Mouse (Mus musculus) heart, embryonic 12.5 days (tissue): ENCODE measurements around the gene Tmem265. TPM values are rescaled to one million over a fixed set of nuclear protein-coding genes. Genes with fewer than 3 reads are reported as not detected.

Experiments used
- ATAC-seq: fragments of 200-750 bp; cut with Nextera tagmentation; 2 replicates; pipeline ENCODE4 v1.8.0; 2017; ENCODE audit warnings: moderate TSS enrichment, moderate library complexity; ENCODE audit not compliant: insufficient number of reproducible peaks, low FRiP score
- H3K27ac ChIP-seq: fragments of 300-500 bp; sonication (generic); 2 replicates; pipeline ENCODE4 v1.5.1; 2016; ENCODE audit warnings: mild to moderate bottlenecking, moderate library complexity; ENCODE audit not compliant: poor library complexity, severe bottlenecking
- H3K27me3 ChIP-seq: fragments of 300-500 bp; sonication (generic); replicated peaks from 2 replicates; pipeline ENCODE4 v1.6.1; 2016; ENCODE audit warnings: mild to moderate bottlenecking, moderate library complexity
- H3K36me3 ChIP-seq: fragments of 300-500 bp; sonication (generic); 2 replicates; pipeline ENCODE4 v1.6.1; 2016; ENCODE audit warnings: mild to moderate bottlenecking, moderate library complexity
- H3K4me1 ChIP-seq: fragments of 300-500 bp; sonication (generic); replicated peaks from 2 replicates; pipeline ENCODE4 v1.6.1; 2016; ENCODE audit warnings: mild to moderate bottlenecking
- H3K4me2 ChIP-seq: fragments of 300-500 bp; sonication (generic); 2 replicates; pipeline ENCODE4 v1.6.1; 2016; ENCODE audit warnings: mild to moderate bottlenecking, moderate library complexity
- H3K4me3 ChIP-seq: fragments of 300-500 bp; sonication (generic); 2 replicates; pipeline ENCODE4 v1.5.1; 2016; ENCODE audit warnings: mild to moderate bottlenecking
- H3K9ac ChIP-seq: fragments of 300-500 bp; sonication (generic); 2 replicates; pipeline ENCODE4 v1.6.1; 2016; ENCODE audit warnings: mild to moderate bottlenecking, moderate library complexity
- H3K9me3 ChIP-seq: fragments of 300-500 bp; sonication (generic); replicated peaks from 2 replicates; pipeline ENCODE4 v1.6.1; 2016; ENCODE audit warnings: mild to moderate bottlenecking, moderate library complexity
- WGBS: fragments of 180-500 bp; shearing (Covaris S2); methylation state at CpG from one replicate; pipeline ENCODE4 v1.1.7; 2016; 5-methylcytosine and 5-hydroxymethylcytosine counted together
- polyA plus RNA-seq: library from polyadenylated mRNA; unstranded; fragments of >200 nt; fragmentation: Nextera tagmentation; extraction: Ambion mirVana; gene quantifications from 2 replicates; pipeline ENCODE4 v1.2.1, GENCODE M21; 2016

The Tmem265 gene
- polyA plus RNA-seq, 1 experiment from 2014 or later, result 3.1 TPM

DNA sequence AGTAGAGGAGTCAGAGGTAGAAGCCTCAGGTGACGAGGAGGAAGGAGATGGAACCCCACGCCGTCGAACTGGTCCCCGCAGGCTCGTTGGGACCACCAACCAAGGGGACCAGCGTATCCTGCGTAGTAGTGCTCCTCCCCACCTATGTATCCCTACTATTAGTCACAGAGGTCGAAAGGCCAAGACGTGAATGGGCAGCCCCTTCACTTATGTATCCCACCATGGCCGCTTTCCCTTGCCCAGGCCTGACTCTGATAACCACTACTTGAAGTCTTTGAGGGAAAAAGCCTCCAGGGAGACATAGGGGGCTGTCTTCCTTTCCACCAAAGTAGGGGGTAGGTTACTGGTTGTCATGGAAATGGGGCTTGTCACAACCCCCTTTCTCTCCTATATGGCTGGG lies 610 bp upstream of the Tmem265 start:
- Histone ChIP-seq H3K36me3 (peaks cover 82% of the 10 kb centered on the region), H3K9me3 (no peaks in the 10 kb centered on the region), H3K27me3 (no peaks in the 10 kb centered on the region), H3K4me1 (peaks cover 10% of the 10 kb centered on the region), H3K27ac (no peak overlapping the region), H3K4me2 (no peak overlapping the region), H3K4me3 (no peak overlapping the region), H3K9ac (no peak overlapping the region)
- 0 out of 2 replicates have a peak, but pooled peaks have one; percentile 16 for ATAC-seq
- 95% methylated on average over 11 of the region's 11 CpGs for WGBS

DNA sequence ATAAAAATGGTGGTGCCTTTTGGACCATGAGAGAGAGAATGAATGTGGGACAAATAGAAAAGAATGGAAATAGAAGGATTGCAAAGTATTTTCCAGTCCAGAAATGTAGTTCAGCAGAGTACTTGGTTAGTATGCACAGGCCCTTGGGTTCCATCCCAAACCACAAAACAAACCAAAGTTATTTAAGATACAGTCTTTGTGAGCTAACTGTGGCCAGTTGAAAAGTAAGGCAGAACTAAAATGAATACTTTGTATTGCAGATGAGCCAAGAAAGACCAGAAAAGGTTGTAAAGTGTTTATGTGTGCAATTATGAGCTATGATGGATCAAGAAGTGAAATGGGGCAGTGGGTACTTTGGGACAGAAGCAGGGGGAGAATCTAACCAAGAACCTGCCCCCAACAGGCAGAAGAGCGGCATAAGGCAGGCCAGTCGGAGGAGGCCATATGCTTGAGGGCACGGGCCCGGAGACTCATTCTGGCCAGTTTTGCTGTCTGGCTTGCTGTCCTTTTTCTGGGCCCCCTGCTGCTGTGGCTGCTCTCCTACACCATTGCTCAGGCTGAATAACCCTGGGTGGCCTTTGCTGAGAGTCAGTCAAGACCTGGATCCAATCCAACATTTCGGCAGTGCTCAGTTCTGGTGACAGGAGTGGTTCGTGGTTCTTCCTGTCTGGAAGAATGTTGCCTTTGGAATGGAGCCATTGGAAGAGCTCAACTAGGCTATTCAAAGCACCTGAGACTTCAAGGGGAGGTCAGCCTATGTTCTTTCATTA lies 3.4 kb downstream of the Tmem265 start:
- 0 out of 2 replicates have a peak, but pooled peaks have one; percentile 36 for ATAC-seq
- peaks cover 10% of the 10 kb centered on the region for H3K4me1 ChIP-seq
- H3K9ac ChIP-seq, result no peak overlapping the region
- H3K9me3 ChIP-seq, result no peaks in the 10 kb centered on the region
- H3K36me3 ChIP-seq, result peaks cover 62% of the 10 kb centered on the region
- H3K4me2 ChIP-seq, result no peak overlapping the region
- H3K27me3 ChIP-seq, result no peaks in the 10 kb centered on the region
- H3K4me3 ChIP-seq, result no peak overlapping the region
- H3K27ac ChIP-seq, result peak overlapping the region; percentile 54; the same call in 1 of the 2 replicates
- WGBS, result 63% methylated on average over 6 of the region's 6 CpGs

GRCm38 (mm10) chr7:127572895-127573471 lies 11.8 kb downstream of the Tmem265 start, which contains the start of gene Phkg2:
Phkg2 (plus strand) TSS chr7:127573340.
- no peaks in the 10 kb centered on the region for H3K27me3 ChIP-seq
- H3K9me3 ChIP-seq, result no peaks in the 10 kb centered on the region
- H3K9ac ChIP-seq, result peak within 1 kb of the TSS; percentile 94
- peaks cover 19% of the 10 kb centered on the region for H3K4me1 ChIP-seq
- H3K27ac ChIP-seq, result peak within 1 kb of the TSS; percentile 78
- peak within 1 kb of the TSS; percentile 98 for H3K4me2 ChIP-seq
- peak within 1 kb of the TSS; percentile 94 for H3K4me3 ChIP-seq
- peaks cover 17% of the 10 kb centered on the region for H3K36me3 ChIP-seq
- WGBS, result 1% methylated on average over 17 of the region's 17 CpGs
- ATAC-seq, result peak; percentile 98

DNA sequence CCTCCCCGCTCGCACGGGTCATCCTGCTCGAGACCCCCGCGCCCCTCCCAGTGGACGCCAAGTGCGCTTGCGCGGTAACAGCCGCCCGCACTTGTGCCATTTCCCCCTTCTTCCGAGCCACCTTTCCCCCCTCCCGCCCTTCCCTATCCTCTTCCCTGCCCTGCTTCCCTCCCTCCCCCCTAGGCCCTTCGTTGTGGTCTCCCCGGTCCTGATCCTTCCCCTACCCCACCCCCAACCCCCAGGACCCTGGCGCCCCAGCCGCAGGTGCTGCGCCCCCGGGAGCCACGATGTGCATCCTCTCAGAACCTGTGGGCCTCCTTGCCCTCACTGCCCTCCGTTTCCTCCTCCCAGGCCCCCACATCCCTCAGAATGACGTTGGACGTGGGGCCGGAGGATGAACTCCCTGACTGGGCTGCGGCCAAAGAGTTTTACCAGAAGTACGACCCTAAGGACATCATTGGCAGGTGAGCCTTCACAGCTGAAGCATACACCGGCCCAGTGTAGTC lies 12.4 kb downstream of the Tmem265 start:
- Histone ChIP-seq H3K4me3 (peak overlapping the region; percentile 94), H3K4me1 (peaks cover 19% of the 10 kb centered on the region), H3K9me3 (no peaks in the 10 kb centered on the region), H3K9ac (peak overlapping the region; percentile 94), H3K27me3 (no peaks in the 10 kb centered on the region), H3K27ac (peak overlapping the region; percentile 69), H3K4me2 (peak overlapping the region; percentile 98), H3K36me3 (peaks cover 22% of the 10 kb centered on the region)
- WGBS, result under 1% methylated on average over 27 of the region's 28 CpGs
- peak; percentile 73; the same call in 1 of the 2 replicates for ATAC-seq

GRCm38 (mm10) chr7:127574115-127574514 lies 12.9 kb downstream of the Tmem265 start:
- Histone ChIP-seq H3K27me3 (no peaks in the 10 kb centered on the region), H3K27ac (peak overlapping the region; percentile 69; the same call in 1 of the 2 replicates)

DNA sequence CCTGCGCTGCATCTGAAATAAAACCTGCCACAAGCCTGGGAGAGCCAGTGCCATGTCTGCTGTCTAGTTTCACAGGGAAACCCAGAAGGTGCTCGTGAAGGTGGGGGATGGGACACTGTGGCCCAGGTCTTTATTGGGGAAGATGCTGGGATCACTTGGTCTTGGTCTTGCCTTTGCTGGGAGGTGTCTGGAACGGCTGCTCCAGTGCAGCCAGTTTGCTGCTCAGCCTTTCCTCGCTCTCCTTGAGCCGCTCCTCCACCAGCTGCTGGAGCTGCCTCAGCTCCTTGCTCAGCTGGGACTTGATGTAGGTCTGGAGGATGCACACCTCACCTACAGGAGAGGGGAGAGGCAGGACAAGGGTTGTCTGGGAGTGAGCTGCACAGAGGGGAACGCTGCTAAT lies 22.1 kb downstream of the Tmem265 start:
- Histone ChIP-seq H3K4me2 (no peak overlapping the region), H3K36me3 (peaks cover 62% of the 10 kb centered on the region), H3K9me3 (no peaks in the 10 kb centered on the region), H3K4me1 (peaks cover 8% of the 10 kb centered on the region), H3K27ac (no peak overlapping the region), H3K27me3 (no peaks in the 10 kb centered on the region), H3K4me3 (no peak overlapping the region), H3K9ac (no peak overlapping the region)
- 91% methylated on average over 6 of the region's 6 CpGs for WGBS
- ATAC-seq, result no peak

More at GRCm38 (mm10) chr7:127574115-127574514, 12.9 kb downstream of the Tmem265 start:
- 18% methylated on average over 7 of the region's 7 CpGs for WGBS
- peak overlapping the region; percentile 94 for H3K9ac ChIP-seq
- H3K36me3 ChIP-seq, result peaks cover 21% of the 10 kb centered on the region
- H3K4me2 ChIP-seq, result peak overlapping the region; percentile 98
- peaks cover 19% of the 10 kb centered on the region for H3K4me1 ChIP-seq
- no peak for ATAC-seq
- H3K9me3 ChIP-seq, result no peaks in the 10 kb centered on the region
- peak overlapping the region; percentile 94 for H3K4me3 ChIP-seq

GRCm38 (mm10) chr7:127585031-127585430 lies 23.8 kb downstream of the Tmem265 start:
- H3K27me3 ChIP-seq, result no peaks in the 10 kb centered on the region
- H3K4me3 ChIP-seq, result no peak overlapping the region
- no peaks in the 10 kb centered on the region for H3K9me3 ChIP-seq
- H3K4me1 ChIP-seq, result peaks cover 17% of the 10 kb centered on the region
- 80% methylated on average over 7 of the region's 7 CpGs for WGBS
- no peak overlapping the region for H3K4me2 ChIP-seq
- H3K27ac ChIP-seq, result no peak overlapping the region
- peaks cover 54% of the 10 kb centered on the region for H3K36me3 ChIP-seq
- H3K9ac ChIP-seq, result no peak overlapping the region
- ATAC-seq, result no peak

GRCm38 (mm10) chr7:127586149-127586548 lies 25.0 kb downstream of the Tmem265 start:
- Histone ChIP-seq H3K4me3 (no peak overlapping the region), H3K4me1 (peaks cover 17% of the 10 kb centered on the region), H3K36me3 (peaks cover 59% of the 10 kb centered on the region), H3K27ac (no peak overlapping the region), H3K9ac (no peak overlapping the region), H3K4me2 (no peak overlapping the region), H3K27me3 (no peaks in the 10 kb centered on the region), H3K9me3 (no peaks in the 10 kb centered on the region)
- ATAC-seq, result no peak
- WGBS, result 66% methylated on average over 6 of the region's 6 CpGs

DNA sequence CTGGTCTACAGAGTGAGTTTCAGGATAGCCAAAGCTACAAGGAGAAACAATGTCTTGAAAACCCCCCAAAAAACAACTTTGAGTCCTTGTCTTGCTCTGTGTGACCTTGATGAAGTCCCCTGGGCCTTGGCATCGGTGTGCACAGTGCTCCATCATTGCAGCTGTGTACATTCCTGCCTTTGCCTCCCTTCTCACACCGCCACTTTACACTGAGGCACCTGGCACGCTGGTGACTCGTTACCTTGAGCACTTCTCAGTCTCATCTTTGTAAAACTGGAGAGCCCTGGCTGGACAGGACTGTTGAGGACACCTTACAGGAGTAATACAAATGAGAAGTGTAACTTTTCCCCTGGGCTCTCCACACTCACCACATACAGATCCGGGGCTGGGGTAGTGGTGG lies 26.0 kb downstream of the Tmem265 start:
- no peaks in the 10 kb centered on the region for H3K9me3 ChIP-seq
- peak overlapping the region; percentile 92 for H3K4me2 ChIP-seq
- peak overlapping the region; percentile 93 for H3K4me3 ChIP-seq
- H3K27me3 ChIP-seq, result no peaks in the 10 kb centered on the region
- 64% methylated on average over 5 of the region's 5 CpGs for WGBS
- H3K36me3 ChIP-seq, result peaks cover 59% of the 10 kb centered on the region
- ATAC-seq, result no peak
- H3K27ac ChIP-seq, result peak overlapping the region; percentile 66; the same call in 1 of the 2 replicates
- peaks cover 17% of the 10 kb centered on the region for H3K4me1 ChIP-seq
- H3K9ac ChIP-seq, result peak overlapping the region; percentile 77; the same call in 1 of the 2 replicates

DNA sequence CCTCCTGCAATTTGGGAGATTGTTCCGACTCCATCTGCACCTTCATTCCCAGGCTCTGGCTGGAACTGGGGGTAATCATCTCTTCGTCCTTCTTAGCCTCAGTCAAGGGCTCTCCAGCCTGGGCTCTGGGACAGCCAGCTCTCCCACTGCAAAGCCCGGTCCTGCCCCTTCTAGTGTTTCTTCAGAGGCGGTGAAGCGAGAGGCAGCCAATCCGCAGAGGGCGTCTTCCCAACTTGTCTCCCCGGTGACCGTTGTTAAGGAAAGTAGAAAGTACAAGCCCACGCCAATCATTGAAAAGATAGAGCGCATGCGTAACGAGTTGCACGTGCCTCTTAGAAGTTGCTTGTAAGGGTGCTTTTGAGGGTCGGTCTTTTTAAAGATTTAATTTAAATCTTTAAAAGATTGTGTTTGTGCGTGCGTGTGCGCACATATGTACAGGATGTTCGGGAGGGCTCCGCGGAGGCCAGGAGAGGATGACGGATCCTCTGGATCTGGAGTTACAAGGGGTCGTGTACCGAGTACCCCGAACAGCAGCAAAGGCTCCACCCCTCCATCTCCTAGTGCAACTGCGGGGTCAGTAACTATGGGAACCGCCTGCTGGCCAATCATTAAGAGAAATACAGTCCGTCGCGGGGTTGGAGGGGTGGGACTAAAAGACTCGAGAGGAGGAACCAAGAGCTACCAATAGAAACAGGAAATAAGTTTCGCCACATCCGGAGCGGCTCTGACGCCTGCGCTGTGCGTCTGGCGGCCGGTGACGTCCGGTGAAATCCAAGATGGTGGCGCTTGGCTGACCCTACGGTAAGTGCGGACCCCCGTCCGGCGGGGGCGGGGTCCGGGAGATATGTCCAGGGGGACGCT lies 27.1 kb downstream of the Tmem265 start, which contains the start of the genes Ccdc189 and Rnf40:
Ccdc189 (minus strand) TSS at position 585 of the 861 bp plus-strand sequence.
Rnf40 (plus strand) TSS at position 757 of the 861 bp plus-strand sequence.
- peaks cover 59% of the 10 kb centered on the region for H3K36me3 ChIP-seq
- under 1% methylated on average over 50 of the region's 50 CpGs for WGBS
- H3K9ac ChIP-seq, result peak within 1 kb of the TSS; percentile 91
- peak; percentile 96 for ATAC-seq
- peak within 1 kb of the TSS; percentile 92 for H3K4me2 ChIP-seq
- H3K4me1 ChIP-seq, result peaks cover 17% of the 10 kb centered on the region
- H3K27ac ChIP-seq, result peak within 1 kb of the TSS; percentile 66
- no peaks in the 10 kb centered on the region for H3K27me3 ChIP-seq
- no peaks in the 10 kb centered on the region for H3K9me3 ChIP-seq
- peak within 1 kb of the TSS; percentile 93 for H3K4me3 ChIP-seq
